Mouse (Mus musculus) liver, adult (tissue): ENCODE measurements around the gene Pitpnc1.

Source experiments
- GATA4 ChIP-seq: IDR thresholded peaks from 2 replicates; pipeline ENCODE4 v1.6.1; 2014; ENCODE audit warnings: mild to moderate bottlenecking, low read length; ENCODE audit not compliant: insufficient replicate concordance

Pitpnc1 gene

GRCm38 (mm10) chr11:107215111-107215510 is 255.4 kb downstream of the Pitpnc1 start:
- no peak for TF ChIP-seq GATA4

GRCm38 (mm10) chr11:107213745-107214144 is 256.8 kb downstream of the Pitpnc1 start:
- TF ChIP-seq GATA4, result no peak

- TF ChIP-seq GATA4, result no peak
Measured at GRCm38 (mm10) chr11:107209818-107210217, 260.7 kb downstream of the Pitpnc1 start.

- no peak for TF ChIP-seq GATA4
Measured at GRCm38 (mm10) chr11:107201773-107202172, 268.7 kb downstream of the Pitpnc1 start.

GRCm38 (mm10) chr11:107199281-107199680 is 271.2 kb downstream of the Pitpnc1 start:
- no peak for TF ChIP-seq GATA4

GRCm38 (mm10) chr11:107195334-107195733 is 275.2 kb downstream of the Pitpnc1 start:
- no peak for TF ChIP-seq GATA4

- no peak for TF ChIP-seq GATA4
Measured at GRCm38 (mm10) chr11:107190376-107190775, 280.1 kb downstream of the Pitpnc1 start.

- TF ChIP-seq GATA4, result peak; percentile 56; the same call in 1 of the 2 replicates
Measured at GRCm38 (mm10) chr11:107188565-107189552, 281.6 kb downstream of the Pitpnc1 start, which contains the start of gene Nol11. Gene Nol11, minus strand, starts transcription at chr11:107189381.

- no peak for TF ChIP-seq GATA4
Measured at GRCm38 (mm10) chr11:107183777-107184176, 286.7 kb downstream of the Pitpnc1 start.

GRCm38 (mm10) chr11:107161215-107161614 is 309.3 kb downstream of the Pitpnc1 start:
- no peak for TF ChIP-seq GATA4

GRCm38 (mm10) chr11:107159034-107159433 is 311.5 kb downstream of the Pitpnc1 start:
- TF ChIP-seq GATA4, result no peak
